Mouse (Mus musculus) kidney, adult 10 weeks (tissue): ENCODE measurements around the gene Slc11a1. TPM values are rescaled to one million over a fixed set of nuclear protein-coding genes. Genes with fewer than 3 reads are reported as not detected.

ENCODE experiments used
- polyA plus RNA-seq: library from polyadenylated mRNA; stranded (reverse); fragments of 350-450 nt; fragmentation: Illumina TruSeq; extraction: RNeasy Lipid Tissue Mini Kit (QIAGEN cat#74804); gene quantifications from one replicate; pipeline ENCODE4 v1.2.3, GENCODE M21; 2014; ENCODE audit warnings: low read depth, low replicate concordance

The Slc11a1 gene
- not detected for polyA plus RNA-seq

GRCm38 (mm10) chr1:74374980-74375379 is at the start of gene Slc11a1:
Gene Slc11a1 (plus strand): TSS chr1:74375195.

GRCm38 (mm10) chr1:74361812-74362211 is 13.2 kb upstream of the Slc11a1 start, which contains the start of gene Catip:
Gene Catip (plus strand): TSS chr1:74362108.

GRCm38 (mm10) chr1:74390924-74391748 is 16.1 kb downstream of the Slc11a1 start, which contains the start of gene Ctdsp1:
Gene Ctdsp1 (plus strand): TSS chr1:74391509.

GRCm38 (mm10) chr1:74408589-74409504 is 33.9 kb downstream of the Slc11a1 start, which contains the start of gene Vil1:
Gene Vil1 (plus strand): TSS chr1:74409376.

Other genes with a start within 250 kb of the Slc11a1 start
- gene Rufy4, start 249.7 kb upstream of the Slc11a1 start, polyA plus RNA-seq = 0.57 TPM
- not detected for gene Cxcr2, start 221.2 kb upstream of the Slc11a1 start, polyA plus RNA-seq
- gene Cxcr1, start 180.6 kb upstream of the Slc11a1 start, polyA plus RNA-seq = not detected
- gene Arpc2, start 139.1 kb upstream of the Slc11a1 start, polyA plus RNA-seq = 381 TPM
- not detected for gene Gpbar1, start 96.6 kb upstream of the Slc11a1 start, polyA plus RNA-seq
- 4.0 TPM for gene Aamp, start 90.5 kb upstream of the Slc11a1 start, polyA plus RNA-seq
- gene Pnkd, start 90.3 kb upstream of the Slc11a1 start, polyA plus RNA-seq = 4.9 TPM
- gene Tmbim1, start 69.6 kb upstream of the Slc11a1 start, polyA plus RNA-seq = 13.5 TPM
- gene Catip, start 13.1 kb upstream of the Slc11a1 start, polyA plus RNA-seq = 0.28 TPM
- gene Ctdsp1, start 16.3 kb downstream of the Slc11a1 start, polyA plus RNA-seq = 19.7 TPM
- gene Vil1, start 34.2 kb downstream of the Slc11a1 start, polyA plus RNA-seq = 29.1 TPM
- gene Cnot9, start 130.9 kb downstream of the Slc11a1 start, polyA plus RNA-seq = 22.3 TPM
- 5.7 TPM for gene Plcd4, start 167.7 kb downstream of the Slc11a1 start, polyA plus RNA-seq
- 12.9 TPM for gene Usp37, start 169.1 kb downstream of the Slc11a1 start, polyA plus RNA-seq
- gene Zfp142, start 213.1 kb downstream of the Slc11a1 start, polyA plus RNA-seq = 2.8 TPM
- 8.9 TPM for gene Bcs1l, start 213.1 kb downstream of the Slc11a1 start, polyA plus RNA-seq
- 9.3 TPM for gene Rnf25, start 226.2 kb downstream of the Slc11a1 start, polyA plus RNA-seq
- 3.8 TPM for gene Stk36, start 226.2 kb downstream of the Slc11a1 start, polyA plus RNA-seq